Mouse (Mus musculus) neural tube, embryonic 10.5 days (tissue): ENCODE results near the gene Aldh3b3.

Experiments used
- DNase-seq: peaks from one replicate; pipeline ENCODE4 v3.0.0-alpha.2; 2017; ENCODE audit warnings: low spot score; ENCODE audit errors: extremely low spot score

The Aldh3b3 gene

GRCm38 (mm10) chr19:4000949-4001525 is 42.6 kb downstream of the Aldh3b3 start:
- no peak for DNase-seq

GRCm38 (mm10) chr19:4001752-4002151 is 43.3 kb downstream of the Aldh3b3 start:
- DNase-seq, result peak; percentile 16

DNA sequence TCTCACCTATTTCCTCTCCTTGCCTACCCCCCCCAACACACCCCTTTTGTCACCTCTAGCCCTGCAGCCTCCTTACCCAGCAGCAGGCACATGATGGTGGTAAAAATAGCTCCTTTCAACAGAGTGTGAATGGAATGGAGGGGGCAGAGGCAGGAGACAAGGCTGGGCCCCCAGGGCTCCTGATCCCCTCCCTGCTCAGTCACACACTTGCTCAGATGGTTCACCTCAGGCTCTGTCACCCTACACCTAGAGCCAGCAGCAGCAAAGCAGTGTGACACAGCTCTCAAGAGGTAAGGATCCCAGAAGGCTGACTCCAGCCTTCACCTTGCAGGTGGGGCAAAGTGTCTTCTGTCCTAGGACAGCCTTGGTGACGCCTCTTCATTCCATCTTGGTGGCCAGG is 44.7 kb downstream of the Aldh3b3 start, which contains the start of gene Doc2g:
TSS of gene Doc2g (plus strand) at position 202 of the 400 bp plus-strand sequence.
- no peak for DNase-seq

- DNase-seq, result no peak
Measured at GRCm38 (mm10) chr19:4003641-4004040, 45.2 kb downstream of the Aldh3b3 start.

DNA sequence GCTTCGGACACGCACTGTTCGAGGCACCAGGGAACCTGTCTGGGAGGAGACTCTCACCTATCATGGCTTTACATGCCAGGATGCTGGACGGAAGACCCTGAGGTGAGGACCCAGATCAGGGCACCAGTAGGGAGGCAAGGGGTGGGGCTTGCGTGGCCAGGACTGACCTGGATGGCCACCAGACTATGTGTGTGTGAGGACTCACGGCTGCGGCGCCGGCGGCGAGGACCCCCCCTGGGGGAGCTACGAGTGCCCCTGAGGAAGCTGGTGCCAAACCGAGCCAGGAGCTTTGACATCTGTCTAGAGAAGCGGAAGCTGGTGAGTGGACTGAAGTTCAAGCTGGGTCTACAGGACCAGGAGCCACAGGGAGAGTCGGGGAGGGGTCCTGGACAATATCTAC is 45.9 kb downstream of the Aldh3b3 start:
- no peak for DNase-seq

- no peak for DNase-seq
Measured at GRCm38 (mm10) chr19:4005091-4005490, 46.6 kb downstream of the Aldh3b3 start.

GRCm38 (mm10) chr19:4005971-4006370 is 47.5 kb downstream of the Aldh3b3 start:
- no peak for DNase-seq

DNA sequence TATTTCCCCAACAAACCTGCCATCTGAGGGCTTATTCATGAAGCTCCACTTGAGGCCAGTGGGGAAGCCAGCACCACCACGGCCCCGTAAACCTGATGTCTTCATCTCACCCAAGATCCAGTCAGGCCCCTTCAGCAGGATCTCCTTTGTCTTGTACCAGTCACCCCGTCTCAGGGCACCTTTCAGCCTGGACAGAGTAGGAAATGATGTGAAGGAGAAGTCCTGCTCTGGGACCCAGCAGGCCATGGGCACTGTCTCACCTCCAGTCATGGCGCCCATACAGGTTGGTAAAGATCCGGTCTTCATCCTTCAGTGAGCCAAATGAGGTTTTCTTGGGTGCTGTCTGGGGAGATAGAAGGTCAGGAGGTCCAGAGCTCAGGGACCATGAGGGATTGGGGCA is 52.6 kb downstream of the Aldh3b3 start:
- DNase-seq, result no peak

DNA sequence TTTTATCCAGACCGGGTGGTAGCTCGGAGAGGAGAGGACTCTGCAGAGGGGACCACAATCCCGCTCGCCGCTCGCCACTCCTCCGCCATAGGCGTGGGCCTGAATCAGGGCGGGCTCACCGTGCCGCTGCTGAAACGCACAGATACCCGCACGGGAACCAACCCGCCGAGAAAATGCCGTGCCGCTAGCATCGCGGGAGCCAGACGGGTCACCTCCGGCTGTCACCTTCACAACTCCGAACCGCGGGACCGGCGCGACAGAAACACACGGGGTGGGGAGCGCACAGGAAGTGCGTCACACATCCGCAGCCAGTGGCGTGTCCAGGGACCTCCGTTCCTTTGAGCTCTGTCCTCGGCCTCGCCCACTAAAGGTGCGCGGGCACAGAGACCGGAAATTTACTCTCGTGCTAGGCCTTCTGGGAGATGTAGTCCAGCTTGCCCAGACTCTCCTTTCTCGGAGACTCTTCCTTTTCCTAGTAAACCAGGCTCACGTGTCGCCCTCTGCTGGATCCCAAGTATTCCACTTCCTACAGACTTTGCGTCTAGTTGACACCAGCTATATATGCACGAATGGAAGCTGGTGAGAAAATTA is 54.1 kb downstream of the Aldh3b3 start, which contains the start of gene Ndufv1:
TSS of gene Ndufv1 (minus strand) at position 375 of the 591 bp plus-strand sequence.
- DNase-seq, result peak; percentile 97

DNA sequence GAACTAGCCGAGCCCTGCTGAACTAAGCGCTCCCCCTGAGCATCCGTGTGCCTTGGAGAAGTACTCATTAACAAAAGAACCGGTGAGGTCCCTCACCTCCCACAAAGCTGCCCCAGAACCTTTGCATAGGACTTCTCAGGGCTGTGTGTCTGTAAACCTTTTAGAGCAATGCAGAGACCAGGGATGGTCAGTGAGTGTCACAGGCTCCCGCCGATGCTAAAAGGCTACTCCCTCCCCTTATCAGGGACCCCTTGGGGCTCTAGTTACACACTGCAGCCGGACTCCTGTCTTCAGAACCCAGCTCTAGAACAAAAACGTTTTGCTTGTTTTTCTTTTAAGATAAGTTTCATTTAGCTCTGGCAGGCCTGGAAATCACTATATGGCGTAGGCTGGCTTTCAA is 54.6 kb downstream of the Aldh3b3 start:
- no peak for DNase-seq

DNA sequence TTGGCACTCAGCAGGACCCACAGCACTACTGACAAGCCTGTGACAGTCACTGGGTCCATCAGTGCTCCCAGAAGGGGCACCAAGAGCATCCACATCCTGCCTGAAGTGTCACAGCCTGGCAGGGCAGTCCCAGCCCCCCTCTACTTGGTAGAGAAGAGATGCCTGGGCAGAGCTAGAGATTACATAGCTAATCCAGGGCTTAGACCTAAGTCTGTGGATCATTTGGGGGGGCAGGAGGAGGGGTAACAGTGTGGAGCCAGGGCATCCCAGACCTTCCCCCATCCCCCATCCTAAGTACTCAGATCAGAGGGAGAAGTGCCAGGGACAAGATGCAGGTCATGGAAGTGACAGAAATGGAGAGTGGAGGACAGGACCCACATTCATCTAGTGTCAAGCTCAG is 56.4 kb downstream of the Aldh3b3 start:
- no peak for DNase-seq

GRCm38 (mm10) chr19:4015635-4016034 is 57.2 kb downstream of the Aldh3b3 start:
- no peak for DNase-seq

- DNase-seq, result no peak
Measured at GRCm38 (mm10) chr19:4017921-4018587, 59.6 kb downstream of the Aldh3b3 start.

DNA sequence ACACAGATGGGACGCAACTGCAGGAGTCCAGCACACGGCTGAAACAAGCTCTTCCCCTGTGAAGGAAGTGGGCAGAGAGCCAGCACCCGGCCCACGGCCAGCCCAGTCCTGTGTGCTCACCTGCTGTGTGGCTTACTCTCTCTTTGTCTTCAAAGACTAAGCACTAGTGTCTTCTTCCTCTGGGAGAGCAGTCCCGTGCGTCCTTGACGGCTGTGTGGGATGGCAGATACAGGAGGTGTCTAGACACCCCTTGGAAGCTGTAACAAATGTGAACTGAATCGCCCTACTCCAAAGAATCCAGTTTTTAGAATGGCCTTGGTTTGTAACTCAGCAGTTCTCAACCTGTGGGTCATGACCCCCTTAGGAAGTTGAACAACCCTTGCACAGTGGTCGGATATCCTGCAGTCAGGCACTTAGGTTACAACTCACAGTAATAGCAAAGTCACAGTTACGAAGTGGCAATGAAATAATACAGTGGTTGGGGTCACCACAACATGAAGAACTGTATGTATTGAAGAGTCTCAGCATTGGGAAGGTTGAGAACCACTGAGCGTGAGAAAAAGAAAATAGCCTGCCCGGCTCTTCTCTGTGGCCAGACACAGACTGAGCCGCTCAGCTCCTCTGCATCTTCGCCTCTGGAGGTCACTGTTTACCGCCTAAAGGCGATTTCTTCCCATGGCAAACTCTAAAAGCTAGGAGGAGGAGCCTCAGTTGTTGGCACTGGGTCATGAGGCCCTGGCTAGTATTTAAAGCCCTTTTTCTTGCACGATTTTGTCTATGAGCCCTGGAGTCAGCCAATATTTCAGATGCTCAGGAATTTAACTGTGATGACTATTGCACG is 60.5 kb downstream of the Aldh3b3 start:
- peak; percentile 57 for DNase-seq
